In genomic region chr13:80381966-80382666, GRCm38 (mm10) we compare ENCODE assay signal across 21 mouse cellular contexts.
DNase-seq lines count a peak whose midpoint lies in the region; ATAC-seq and TF ChIP-seq lines count a peak whose summit lies in the region.
"Had no signal": no experiment of that assay in that cellular context is flagged by ENCODE, and none has a peak within 500 bp of the region (broad histone marks: within the 10 kb centered on the region; RNA-seq: fewer than 3 reads in every experiment).

No protein-coding gene starts in this region.

- peaks cover 10% of the 10 kb centered on the region; the same call in 1 of the 2 replicates for H3K4me1 ChIP-seq in forebrain, embryonic 13.5 days
- H3K4me1 ChIP-seq in forebrain, embryonic 10.5 days = peaks cover 16% of the 10 kb centered on the region
- no peaks in the 10 kb centered on the region for H3K4me1 ChIP-seq in kidney, postnatal 0 days (replicated peaks; ENCODE audit: insufficient read depth, low read length)
- H3K4me1 ChIP-seq in midbrain, embryonic 14.5 days (ENCODE audit: control insufficient read depth, insufficient read depth, low read length) = peaks cover 6% of the 10 kb centered on the region
- peaks cover 8% of the 10 kb centered on the region; the same call in 1 of the 2 replicates for H3K4me1 ChIP-seq in midbrain, embryonic 13.5 days (replicated peaks)
- H3K4me1 ChIP-seq: limb, embryonic 13.5 days; liver, embryonic 13.5 days; lung, embryonic 15.5 days; neural tube, embryonic 13.5 days had no signal

- no peak for TF ChIP-seq CTCF in kidney, postnatal 0 days (IDR thresholded peaks at IDR 0.05; ENCODE audit: low read depth)

- no peaks in the 10 kb centered on the region for H3K9me3 ChIP-seq in forebrain, embryonic 13.5 days (replicated peaks)
- H3K9me3 ChIP-seq in forebrain, embryonic 10.5 days = no peaks in the 10 kb centered on the region
- H3K9me3 ChIP-seq in kidney, postnatal 0 days (replicated peaks; ENCODE audit: low read length) = no peaks in the 10 kb centered on the region
- H3K9me3 ChIP-seq in midbrain, embryonic 14.5 days (ENCODE audit: control insufficient read depth, low read length) = no peaks in the 10 kb centered on the region
- no peaks in the 10 kb centered on the region for H3K9me3 ChIP-seq in midbrain, embryonic 13.5 days
- H3K9me3 ChIP-seq: limb, embryonic 13.5 days; liver, embryonic 13.5 days; lung, embryonic 15.5 days; neural tube, embryonic 13.5 days had no signal

- H3K27ac ChIP-seq in forebrain, embryonic 13.5 days = no peak overlapping the region; the same call in 1 of the 2 replicates
- no peak overlapping the region for H3K27ac ChIP-seq in forebrain, embryonic 10.5 days
- no peak overlapping the region for H3K27ac ChIP-seq in kidney, postnatal 0 days
- no peak overlapping the region for H3K27ac ChIP-seq in midbrain, embryonic 14.5 days (replicated peaks; ENCODE audit: low read depth, low read length)
- no peak overlapping the region for H3K27ac ChIP-seq in midbrain, embryonic 13.5 days
- H3K27ac ChIP-seq: limb, embryonic 13.5 days; liver, embryonic 13.5 days; lung, embryonic 15.5 days; neural tube, embryonic 13.5 days had no signal

- no peak overlapping the region for H3K4me3 ChIP-seq in forebrain, embryonic 13.5 days
- no peak overlapping the region for H3K4me3 ChIP-seq in forebrain, embryonic 10.5 days
- H3K4me3 ChIP-seq in kidney, postnatal 0 days (replicated peaks; ENCODE audit: low read depth, low read length) = no peak overlapping the region
- no peak overlapping the region for H3K4me3 ChIP-seq in midbrain, embryonic 14.5 days (replicated peaks; ENCODE audit: low read depth, low read length)
- H3K4me3 ChIP-seq in midbrain, embryonic 13.5 days (replicated peaks) = no peak overlapping the region
- H3K4me3 ChIP-seq: erythroblast, embryonic 14.5 days; limb, embryonic 13.5 days; liver, embryonic 13.5 days; lung, embryonic 15.5 days; neural tube, embryonic 13.5 days had no signal

- H3K9ac ChIP-seq in forebrain, embryonic 13.5 days = no peak overlapping the region
- H3K9ac ChIP-seq in kidney, postnatal 0 days (ENCODE audit: low read depth, low read length) = no peak overlapping the region
- H3K9ac ChIP-seq in midbrain, embryonic 14.5 days (replicated peaks; ENCODE audit: low read length) = no peak overlapping the region
- H3K9ac ChIP-seq in midbrain, embryonic 13.5 days (replicated peaks) = no peak overlapping the region
- H3K9ac ChIP-seq: limb, embryonic 13.5 days; liver, embryonic 13.5 days; lung, embryonic 15.5 days; neural tube, embryonic 13.5 days had no signal

- no peaks in the 10 kb centered on the region for H3K27me3 ChIP-seq in forebrain, embryonic 13.5 days
- no peaks in the 10 kb centered on the region for H3K27me3 ChIP-seq in forebrain, embryonic 10.5 days (ENCODE audit: poor library complexity, severe bottlenecking)
- no peaks in the 10 kb centered on the region for H3K27me3 ChIP-seq in kidney, postnatal 0 days (ENCODE audit: insufficient read depth, low read length)
- H3K27me3 ChIP-seq in midbrain, embryonic 14.5 days (ENCODE audit: control insufficient read depth, insufficient read depth, low read length) = no peaks in the 10 kb centered on the region
- no peaks in the 10 kb centered on the region for H3K27me3 ChIP-seq in midbrain, embryonic 13.5 days
- H3K27me3 ChIP-seq: CH12.LX; limb, embryonic 13.5 days; liver, embryonic 13.5 days; lung, embryonic 15.5 days; neural tube, embryonic 13.5 days had no signal

- 49% methylated on average over 2 of the region's 2 CpGs for WGBS in forebrain, embryonic 13.5 days
- WGBS in forebrain, embryonic 10.5 days = 80% methylated on average over 2 of the region's 2 CpGs
- WGBS in kidney, postnatal 0 days = 73% methylated on average over 2 of the region's 2 CpGs
- WGBS in midbrain, embryonic 14.5 days = 43% methylated on average over 2 of the region's 2 CpGs
- 47% methylated on average over 2 of the region's 2 CpGs for WGBS in midbrain, embryonic 13.5 days

- no peak for DNase-seq in forebrain, embryonic 10.5 days (ENCODE audit: extremely low spot score, low spot score)
- peak; percentile 3 for DNase-seq in kidney, postnatal 0 days (ENCODE audit: low spot score)
- no peak for DNase-seq in kidney, adult 11 months
- peak; percentile 59 for DNase-seq in midbrain, embryonic 14.5 days
- peak; percentile 11 for DNase-seq in telencephalon, adult 2 months (ENCODE audit: low read depth, low spot score)
- DNase-seq: cerebellum, adult 9-11 months; gastrocnemius, postnatal 25 days; kidney, adult 8-10 months; kidney, postnatal 4 days; liver, embryonic 13.5 days; right cerebral cortex, adult 18-20 months; thymus, postnatal 25 days had no signal

- no peaks in the 10 kb centered on the region for H3K36me3 ChIP-seq in forebrain, embryonic 13.5 days (ENCODE audit: poor library complexity, severe bottlenecking)
- no peaks in the 10 kb centered on the region for H3K36me3 ChIP-seq in forebrain, embryonic 10.5 days (replicated peaks)
- no peaks in the 10 kb centered on the region for H3K36me3 ChIP-seq in kidney, postnatal 0 days (ENCODE audit: insufficient read depth, low read length)
- H3K36me3 ChIP-seq in midbrain, embryonic 14.5 days (ENCODE audit: control insufficient read depth, insufficient read depth, low read length) = no peaks in the 10 kb centered on the region
- H3K36me3 ChIP-seq in midbrain, embryonic 13.5 days = no peaks in the 10 kb centered on the region
- H3K36me3 ChIP-seq: limb, embryonic 13.5 days; liver, embryonic 13.5 days; lung, embryonic 15.5 days; neural tube, embryonic 13.5 days had no signal

- ATAC-seq in forebrain, embryonic 13.5 days = peak; percentile 53; the same call in 1 of the 2 replicates
- no peak for ATAC-seq in kidney, postnatal 0 days (replicated peaks; ENCODE audit: low FRiP score, low read depth)
- ATAC-seq in midbrain, embryonic 14.5 days (ENCODE audit: low FRiP score, low TSS enrichment) = no peak
- no peak for ATAC-seq in midbrain, embryonic 13.5 days
- ATAC-seq in megakaryocyte progenitor cell, adult 5-6 weeks (replicated peaks; ENCODE audit: poor library complexity) = no peak
- ATAC-seq: inflammation-experienced regulatory T-cells, adult 6 months had no signal

- no peak overlapping the region for H3K4me2 ChIP-seq in forebrain, embryonic 13.5 days
- H3K4me2 ChIP-seq in kidney, postnatal 0 days (ENCODE audit: low read length) = no peak overlapping the region
- H3K4me2 ChIP-seq in midbrain, embryonic 14.5 days (ENCODE audit: low read length) = no peak overlapping the region
- no peak overlapping the region for H3K4me2 ChIP-seq in midbrain, embryonic 13.5 days (replicated peaks)
- H3K4me2 ChIP-seq: limb, embryonic 13.5 days; liver, embryonic 13.5 days; lung, embryonic 15.5 days; neural tube, embryonic 13.5 days had no signal

Comparison
In these comparisons a context has a peak if more than half of its experiments do, and no peak if none do; other contexts are left out.
1. DNase-seq: peak in kidney, postnatal 0 days (single experiment), midbrain, embryonic 14.5 days (single experiment) and telencephalon, adult 2 months (single experiment); none in forebrain, embryonic 10.5 days (single experiment) and kidney, adult 11 months (single experiment).